Mouse (Mus musculus): ENCODE results near the gene Mei1. TPM values are rescaled to one million over a fixed set of nuclear protein-coding genes. Genes with fewer than 3 reads are reported as not detected.

Mei1 gene
- polyA plus RNA-seq, 1 experiment from 2014 or later, result not detected

- Histone ChIP-seq H3K4me1 (ENCODE audit: insufficient read depth) (peaks cover 41% of the 10 kb centered on the region), H3K27me3 (ENCODE audit: insufficient read depth, low read length) (no peaks in the 10 kb centered on the region), H3K4me2 (ENCODE audit: low read depth, low read length) (peak overlapping the region; percentile 97), H3K4me3 (ENCODE audit: low read depth, low read length) (peak overlapping the region; percentile 98), H3K9ac (replicated peaks) (peak overlapping the region; percentile 56), H3K9me3 (ENCODE audit: low read length) (no peaks in the 10 kb centered on the region), H3K27ac (ENCODE audit: low read depth) (peak overlapping the region; percentile 90), H3K36me3 (replicated peaks; ENCODE audit: insufficient read depth, low read length) (0 out of 2 replicates have a peak, but pooled peaks cover 2% of the 10 kb centered on the region)
- DNase-seq (no peak), ATAC-seq (no peak)
- TF ChIP-seq CTCF (IDR thresholded peaks at IDR 0.05; ENCODE audit: low read depth) (peak; percentile 14; the same call in 1 of the 2 replicates), EP300 (IDR thresholded peaks at IDR 0.05; ENCODE audit: low read depth) (no peak)
- 20% methylated on average over 11 of the region's 11 CpGs for WGBS (ENCODE audit: insufficient replicate concordance)
Measured at GRCm38 (mm10) chr15:82145851-82146769, 76.3 kb downstream of the Mei1 start.

DNA sequence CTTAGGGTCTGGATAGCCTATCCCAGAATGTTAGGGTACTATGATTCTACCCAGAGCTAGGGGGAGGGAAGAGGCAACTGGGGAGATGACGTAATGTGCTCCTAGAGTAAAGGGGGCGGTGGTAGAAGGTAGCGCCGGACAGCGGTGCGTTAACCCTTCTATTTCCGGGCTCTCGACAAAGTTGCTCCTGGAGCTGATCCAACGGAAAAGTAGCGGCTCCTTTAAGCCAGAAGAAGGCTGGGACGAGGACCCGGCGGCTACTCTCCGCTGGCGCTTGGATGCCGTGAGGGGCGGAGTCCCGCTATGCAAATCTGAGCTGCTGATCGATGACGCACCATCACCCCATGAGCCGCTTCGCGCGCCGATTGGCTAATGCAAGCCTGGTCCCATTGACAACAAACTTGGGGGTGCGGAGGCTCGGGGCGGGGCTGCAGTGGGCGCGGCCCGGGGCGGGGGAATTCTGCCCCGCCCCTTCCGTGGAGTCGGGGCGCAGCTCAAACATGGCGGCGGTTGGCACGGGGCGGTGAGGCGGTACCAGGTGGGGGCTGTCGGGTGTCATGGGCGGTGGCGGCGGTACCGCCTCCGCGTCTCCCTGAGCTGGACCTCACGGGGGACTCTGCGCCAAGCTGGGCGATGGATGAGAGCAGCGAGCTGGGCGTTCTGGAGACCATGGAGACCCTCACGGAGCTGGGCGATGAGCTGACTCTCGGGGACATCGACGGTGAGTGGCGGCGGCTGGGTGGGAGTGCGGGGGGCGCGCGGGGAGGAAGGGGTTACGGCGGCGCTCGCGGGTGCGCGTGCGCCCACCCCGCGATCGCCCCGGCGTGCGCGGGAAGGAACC lies 77.2 kb downstream of the Mei1 start, which contains the start of gene Srebf2:
Srebf2 (plus strand) TSS at position 412 of the 841 bp plus-strand sequence.
- under 1% methylated on average over 56 of the region's 79 CpGs for WGBS (ENCODE audit: insufficient replicate concordance)
- Histone ChIP-seq H3K4me1 (ENCODE audit: insufficient read depth) (peaks cover 44% of the 10 kb centered on the region), H3K9ac (replicated peaks) (peak within 1 kb of the TSS; percentile 93)

GRCm38 (mm10) chr15:82147611-82148111 lies 77.9 kb downstream of the Mei1 start:
- H3K36me3 ChIP-seq (replicated peaks; ENCODE audit: insufficient read depth, low read length), result no peaks in the 10 kb centered on the region
- H3K27ac ChIP-seq (ENCODE audit: low read depth), result peak overlapping the region; percentile 90
- no peak for TF ChIP-seq EP300 (IDR thresholded peaks at IDR 0.05; ENCODE audit: low read depth)
- no peak for TF ChIP-seq CTCF (IDR thresholded peaks at IDR 0.05; ENCODE audit: low read depth)
- peaks cover 50% of the 10 kb centered on the region for H3K4me1 ChIP-seq (ENCODE audit: insufficient read depth)
- 3% methylated on average over 42 of the region's 50 CpGs for WGBS (ENCODE audit: insufficient replicate concordance)
- H3K9me3 ChIP-seq (ENCODE audit: low read length), result no peaks in the 10 kb centered on the region
- peak overlapping the region; percentile 97 for H3K4me2 ChIP-seq (ENCODE audit: low read depth, low read length)
- ATAC-seq, result peak; percentile 37
- no peaks in the 10 kb centered on the region for H3K27me3 ChIP-seq (ENCODE audit: insufficient read depth, low read length)
- H3K9ac ChIP-seq (replicated peaks), result peak overlapping the region; percentile 93
- DNase-seq, result peak; percentile 77
- peak overlapping the region; percentile 98 for H3K4me3 ChIP-seq (ENCODE audit: low read depth, low read length)

More for the DNA sequence above, 77.2 kb downstream of the Mei1 start, which contains the start of gene Srebf2:
- no peaks in the 10 kb centered on the region for H3K27me3 ChIP-seq (ENCODE audit: insufficient read depth, low read length)
- ATAC-seq (peak; percentile 95), DNase-seq (peak; percentile 99)
- H3K4me3 ChIP-seq (ENCODE audit: low read depth, low read length), result peak within 1 kb of the TSS; percentile 98
- peak; percentile 93 for TF ChIP-seq EP300 (IDR thresholded peaks at IDR 0.05; ENCODE audit: low read depth)
- TF ChIP-seq CTCF (IDR thresholded peaks at IDR 0.05; ENCODE audit: low read depth), result peak; percentile 9; the same call in 1 of the 2 replicates
- peak within 1 kb of the TSS; percentile 97 for H3K4me2 ChIP-seq (ENCODE audit: low read depth, low read length)
- H3K27ac ChIP-seq (ENCODE audit: low read depth), result peak within 1 kb of the TSS; percentile 90
- no peaks in the 10 kb centered on the region for H3K9me3 ChIP-seq (ENCODE audit: low read length)
- H3K36me3 ChIP-seq (replicated peaks; ENCODE audit: insufficient read depth, low read length), result no peaks in the 10 kb centered on the region

- Histone ChIP-seq H3K4me3 (ENCODE audit: low read depth, low read length) (peak overlapping the region; percentile 98), H3K27ac (ENCODE audit: low read depth) (peak overlapping the region; percentile 90), H3K9ac (replicated peaks) (peak overlapping the region; percentile 93), H3K27me3 (ENCODE audit: insufficient read depth, low read length) (no peaks in the 10 kb centered on the region), H3K4me1 (ENCODE audit: insufficient read depth) (peaks cover 55% of the 10 kb centered on the region), H3K9me3 (ENCODE audit: low read length) (no peaks in the 10 kb centered on the region), H3K4me2 (ENCODE audit: low read depth, low read length) (peak overlapping the region; percentile 97), H3K36me3 (replicated peaks; ENCODE audit: insufficient read depth, low read length) (no peaks in the 10 kb centered on the region)
- TF ChIP-seq EP300 (IDR thresholded peaks at IDR 0.05; ENCODE audit: low read depth), result no peak
- no peak for TF ChIP-seq CTCF (IDR thresholded peaks at IDR 0.05; ENCODE audit: low read depth)
- 26% methylated on average over 9 of the region's 9 CpGs for WGBS (ENCODE audit: insufficient replicate concordance)
- DNase-seq (no peak), ATAC-seq (no peak)
Measured at GRCm38 (mm10) chr15:82148510-82148911, 78.7 kb downstream of the Mei1 start.

DNA sequence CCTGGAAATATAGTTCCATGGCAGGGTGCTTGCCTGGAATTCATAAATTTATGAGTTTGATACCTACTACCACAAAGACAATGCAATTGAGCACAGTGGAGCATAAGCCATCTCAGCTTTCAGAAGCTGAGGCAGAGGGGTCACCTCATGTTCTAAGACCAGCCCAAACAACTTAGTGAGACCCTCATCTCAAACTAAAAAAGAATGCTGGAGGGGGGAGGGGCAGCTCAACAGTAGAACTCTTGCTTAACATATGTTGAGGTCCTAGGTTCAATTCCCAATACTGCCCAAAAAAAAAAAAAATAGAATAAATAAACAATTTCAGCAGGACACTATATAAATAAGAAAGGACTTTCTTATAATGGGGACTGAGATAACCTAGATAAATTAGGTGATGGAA lies 80.2 kb downstream of the Mei1 start:
- Histone ChIP-seq H3K36me3 (replicated peaks; ENCODE audit: insufficient read depth, low read length) (no peaks in the 10 kb centered on the region), H3K4me1 (ENCODE audit: insufficient read depth) (peaks cover 51% of the 10 kb centered on the region), H3K4me3 (ENCODE audit: low read depth, low read length) (no peak overlapping the region), H3K9ac (replicated peaks) (no peak overlapping the region), H3K9me3 (ENCODE audit: low read length) (no peaks in the 10 kb centered on the region), H3K27me3 (ENCODE audit: insufficient read depth, low read length) (no peaks in the 10 kb centered on the region), H3K27ac (ENCODE audit: low read depth) (no peak overlapping the region), H3K4me2 (ENCODE audit: low read depth, low read length) (no peak overlapping the region)
- DNase-seq (no peak), ATAC-seq (no peak)
- TF ChIP-seq CTCF (IDR thresholded peaks at IDR 0.05; ENCODE audit: low read depth), result no peak
- no peak for TF ChIP-seq EP300 (IDR thresholded peaks at IDR 0.05; ENCODE audit: low read depth)
